Mouse (Mus musculus) testis, postnatal 14 days (tissue): ENCODE measurements around the gene Bora.

Source experiments
- DNase-seq: peaks from one replicate; pipeline ENCODE4 v3.0.0; 2021; ENCODE audit warnings: low spot score

Bora gene

DNA sequence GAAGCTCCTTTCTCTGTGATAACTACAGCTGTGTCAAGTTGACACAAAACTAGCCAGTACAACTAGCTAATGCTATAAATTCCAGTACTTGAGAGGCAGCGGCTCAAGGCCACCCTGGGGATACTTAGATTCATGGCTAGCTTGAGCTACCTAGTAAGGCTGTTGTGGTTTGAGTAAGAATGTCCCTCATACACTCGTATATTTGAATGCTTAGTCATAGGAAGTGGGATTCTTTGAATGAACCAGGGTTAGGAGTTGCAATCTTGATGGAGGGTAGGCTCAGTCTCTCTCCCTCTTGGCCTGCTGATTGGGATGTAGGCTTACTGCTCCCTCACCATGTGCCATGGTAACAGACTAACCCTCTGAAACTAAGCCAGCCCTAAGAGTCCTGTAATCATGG is 17.1 kb downstream of the Bora start:
- no peak for DNase-seq

DNA sequence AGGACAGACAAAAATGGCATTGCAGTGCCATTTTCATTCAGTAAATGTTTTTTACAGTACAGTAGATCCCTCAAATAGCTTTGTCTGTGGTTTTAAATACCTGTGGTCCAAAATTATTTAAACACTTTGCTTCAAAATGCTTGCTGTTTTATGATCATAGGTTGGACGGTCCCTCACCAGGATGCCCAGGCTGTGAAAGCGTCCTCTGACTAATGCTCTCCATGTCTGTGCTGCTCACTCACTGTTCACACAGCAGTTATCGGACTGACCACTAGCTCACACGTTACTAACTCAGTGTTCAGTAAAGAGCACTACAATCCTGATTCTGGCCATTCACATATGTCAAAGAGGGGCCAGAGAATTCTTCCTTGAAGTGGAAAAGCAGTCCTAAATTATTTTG is 25.1 kb downstream of the Bora start:
- DNase-seq: no peak

DNA sequence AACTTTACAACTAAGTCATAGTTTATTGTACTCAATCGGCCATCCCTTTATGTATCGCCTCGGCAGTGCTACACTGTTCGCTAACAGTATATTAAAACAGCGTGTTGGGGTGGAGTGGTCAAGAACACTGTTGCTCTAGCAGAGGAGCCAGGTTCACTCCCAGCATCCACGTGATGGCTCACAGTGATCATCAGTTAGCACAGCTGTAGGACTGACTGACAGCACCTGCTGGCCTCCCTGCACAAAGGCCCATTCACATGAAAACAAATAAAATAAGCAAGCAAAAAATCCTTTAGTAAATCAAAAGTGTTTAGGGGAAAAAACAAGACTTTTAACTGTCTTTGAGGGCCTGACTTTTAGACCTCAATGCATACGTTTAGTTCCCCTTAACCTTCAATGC is 42.9 kb downstream of the Bora start:
- DNase-seq: no peak

DNA sequence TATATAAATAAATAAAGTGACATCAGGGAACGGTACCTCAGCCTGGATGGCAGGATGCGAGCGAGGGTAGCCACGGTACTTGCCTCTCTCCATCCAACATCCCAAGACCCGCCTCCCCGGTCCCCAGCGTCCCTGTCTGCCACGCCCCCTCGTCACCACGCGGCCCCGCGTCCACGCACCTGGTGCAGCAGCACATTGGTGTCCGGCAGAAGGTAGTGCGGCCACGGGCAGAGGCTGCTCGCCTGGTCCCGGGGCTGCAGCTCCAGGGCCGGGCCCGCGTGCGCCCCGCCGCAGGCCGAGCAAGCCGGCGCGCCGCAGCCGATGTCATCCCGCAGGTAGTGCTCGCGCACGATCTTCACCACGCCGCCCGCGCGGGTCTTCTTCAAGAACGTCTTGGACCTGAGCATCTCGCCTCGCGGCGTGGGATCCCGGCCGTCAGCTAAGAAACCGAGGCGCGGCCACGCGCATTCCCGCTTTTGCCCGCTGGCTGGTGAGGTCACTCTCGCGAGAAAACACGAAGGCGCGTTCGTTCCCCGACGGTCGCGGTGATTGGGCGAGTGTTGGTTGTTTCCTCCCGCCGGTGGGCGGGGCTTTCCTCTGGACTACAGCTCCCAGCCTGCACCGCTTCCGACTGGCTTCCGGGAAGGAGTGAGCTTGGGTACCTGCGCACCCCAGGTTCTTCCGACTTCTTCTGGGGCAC is 53.4 kb downstream of the Bora start, which contains the start of the genes Pibf1 and Dis3:
Gene Pibf1, plus strand, starts transcription at position 158 of the 700 bp plus-strand sequence.
Gene Dis3, minus strand, starts transcription at position 504 of the 700 bp plus-strand sequence.
- DNase-seq: peak; percentile 99

DNA sequence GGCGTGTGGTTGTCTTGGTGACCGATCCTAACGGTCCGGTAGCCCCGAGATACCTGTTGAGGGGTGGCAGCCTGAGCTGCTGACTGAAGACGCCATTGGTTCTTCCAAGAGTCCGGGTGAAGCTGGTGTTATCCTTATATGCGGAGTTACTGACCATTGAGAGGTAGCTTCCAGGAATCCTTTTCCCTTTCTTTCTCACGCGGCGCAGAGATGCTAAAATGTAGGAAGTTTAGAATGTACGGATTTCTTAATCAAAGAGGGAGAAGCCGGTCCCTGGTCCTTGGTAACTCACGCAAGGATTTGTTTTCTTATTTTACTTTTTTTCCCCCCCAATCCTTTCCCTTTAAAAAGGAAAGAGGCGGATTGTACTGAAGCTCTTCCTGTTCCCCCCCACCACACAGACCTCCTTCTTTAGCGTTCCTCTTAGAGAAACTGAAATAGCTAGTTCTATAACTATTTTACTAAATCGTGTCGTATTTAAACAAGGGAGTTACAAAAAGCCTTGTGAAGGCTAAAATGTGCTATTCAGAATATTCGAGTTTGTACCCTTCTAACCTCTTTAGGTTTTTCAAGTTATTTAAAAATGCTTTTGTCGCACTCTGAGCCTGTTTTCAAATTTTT is 54.1 kb downstream of the Bora start:
- DNase-seq: peak; percentile 38

DNA sequence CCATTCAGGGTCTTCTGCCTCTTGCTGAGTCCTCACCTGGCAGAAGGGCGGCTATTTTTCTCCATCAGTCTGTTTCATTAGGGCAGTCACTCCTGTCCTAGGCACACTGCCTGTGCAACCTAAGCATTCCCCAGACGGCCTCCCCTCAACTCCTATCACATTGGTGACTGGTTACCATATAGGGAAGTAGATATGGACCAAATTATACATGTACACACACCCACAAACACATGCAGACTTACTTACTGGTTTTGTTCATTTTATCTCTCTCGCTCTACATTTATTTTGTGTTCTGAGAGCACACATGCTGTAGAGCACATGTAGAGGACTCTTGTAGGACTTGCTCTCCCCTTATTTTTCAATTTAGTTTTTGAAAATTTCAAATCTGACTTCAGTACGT is 57.0 kb downstream of the Bora start:
- DNase-seq: no peak

DNA sequence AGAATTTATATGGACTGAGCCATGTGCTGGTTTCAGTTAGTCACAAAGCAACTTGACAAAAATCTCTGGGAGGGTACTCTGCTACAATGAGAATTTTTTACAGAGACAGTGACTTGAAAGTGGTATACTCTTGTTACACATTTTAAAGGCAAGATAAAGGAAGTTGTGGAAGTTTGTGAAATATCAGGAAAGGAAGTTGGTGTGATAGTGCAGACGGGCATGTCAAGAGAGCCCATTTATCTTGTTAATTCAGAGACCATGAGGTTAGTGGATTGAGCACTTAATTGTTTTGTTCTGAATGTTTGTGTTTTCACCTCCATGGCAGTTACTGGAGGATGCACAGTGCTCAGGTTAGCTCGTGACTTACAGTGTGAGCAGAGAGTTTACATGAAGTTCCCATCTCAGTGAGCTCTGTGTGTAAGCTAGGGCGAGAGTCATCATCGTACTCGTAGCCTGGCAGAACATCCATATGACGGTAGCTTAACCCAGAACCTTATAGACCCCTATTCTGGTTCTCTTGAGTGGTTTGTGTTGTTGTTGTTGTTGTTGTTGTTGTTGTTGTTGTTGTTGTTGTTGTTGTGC is 58.6 kb downstream of the Bora start:
- DNase-seq: no peak

DNA sequence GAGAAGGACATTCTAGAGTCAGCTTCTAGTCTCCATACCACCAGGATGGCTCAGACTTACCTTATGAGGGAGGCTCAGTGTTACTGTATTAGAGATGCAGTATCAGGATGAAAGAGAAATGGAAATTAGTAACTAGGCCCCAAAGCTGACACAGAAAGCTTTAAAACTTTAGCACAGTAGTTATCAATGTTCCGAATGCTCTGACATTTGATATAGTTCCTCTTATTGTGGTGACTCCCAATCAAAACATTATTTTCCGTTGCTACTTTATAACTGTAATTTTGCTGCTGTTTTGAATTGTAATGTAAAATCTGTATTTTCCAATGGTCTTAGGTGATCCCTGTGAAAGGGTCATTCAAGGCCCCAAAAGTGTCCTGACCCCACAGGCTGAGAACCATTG is 60.6 kb downstream of the Bora start:
- no peak for DNase-seq

DNA sequence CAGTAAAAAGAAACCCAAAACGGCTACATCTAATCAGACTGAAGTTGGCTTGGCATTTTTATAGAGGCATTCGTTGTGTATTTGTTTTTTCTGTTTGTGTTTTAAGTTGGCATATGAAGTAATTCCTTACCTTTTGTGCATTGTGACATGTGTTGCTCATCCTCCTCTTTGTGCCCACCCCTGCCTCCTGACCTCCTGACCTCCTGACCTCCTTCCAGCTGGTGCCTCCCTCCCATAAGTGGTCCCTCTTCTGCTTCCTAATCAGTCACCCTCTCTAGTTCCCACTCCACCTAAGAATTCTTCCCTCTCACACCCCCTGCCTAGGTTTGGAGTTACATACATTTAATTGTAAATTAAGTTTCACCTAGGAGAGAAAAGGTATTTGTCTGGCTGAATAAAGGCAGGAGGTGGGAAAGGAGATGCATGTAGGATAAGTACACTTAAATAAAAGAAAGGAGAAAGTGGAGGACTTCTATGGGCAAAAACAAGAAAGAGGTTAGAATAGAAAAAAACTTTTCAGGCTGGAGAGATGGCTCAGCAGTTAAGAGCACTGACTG is 61.7 kb downstream of the Bora start:
- DNase-seq: no peak

DNA sequence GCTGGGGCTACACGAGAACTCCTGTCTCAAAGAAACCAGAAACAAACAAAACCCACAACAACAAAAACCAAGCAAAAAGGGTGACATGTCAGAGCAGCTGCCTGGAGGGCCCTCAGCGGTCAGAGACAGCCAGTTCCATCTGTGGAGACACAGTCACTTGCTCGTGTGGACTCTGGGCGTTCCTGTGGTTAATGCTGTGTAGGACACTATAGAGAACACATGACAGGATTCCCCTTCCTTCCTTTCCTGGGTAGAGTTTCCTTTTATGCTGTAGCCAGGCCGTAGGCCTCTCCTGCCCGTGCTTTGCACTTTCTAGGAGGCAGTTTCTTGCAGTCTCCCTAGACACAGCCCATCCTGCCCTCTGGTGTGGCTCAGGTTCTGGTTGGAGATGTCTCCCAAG is 62.7 kb downstream of the Bora start:
- no peak for DNase-seq

DNA sequence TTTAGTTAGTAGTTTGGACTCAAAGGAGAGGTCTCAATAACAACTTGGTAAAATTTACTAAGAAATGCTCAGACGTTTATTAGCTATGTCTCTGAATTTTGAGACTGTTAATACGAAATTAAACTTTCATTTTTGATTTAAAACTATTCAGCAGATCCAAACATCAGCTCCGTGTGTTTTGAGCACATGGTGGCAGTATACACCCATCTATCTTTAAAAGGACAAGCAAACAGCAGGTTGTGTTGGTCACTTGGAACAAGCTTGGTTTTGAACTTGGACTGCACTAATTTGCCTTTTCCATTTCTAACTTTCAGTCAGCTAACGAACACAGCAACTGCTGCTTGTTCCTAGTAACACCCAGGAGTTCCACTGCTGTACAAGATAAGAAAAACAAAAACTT is 71.6 kb downstream of the Bora start:
- no peak for DNase-seq

DNA sequence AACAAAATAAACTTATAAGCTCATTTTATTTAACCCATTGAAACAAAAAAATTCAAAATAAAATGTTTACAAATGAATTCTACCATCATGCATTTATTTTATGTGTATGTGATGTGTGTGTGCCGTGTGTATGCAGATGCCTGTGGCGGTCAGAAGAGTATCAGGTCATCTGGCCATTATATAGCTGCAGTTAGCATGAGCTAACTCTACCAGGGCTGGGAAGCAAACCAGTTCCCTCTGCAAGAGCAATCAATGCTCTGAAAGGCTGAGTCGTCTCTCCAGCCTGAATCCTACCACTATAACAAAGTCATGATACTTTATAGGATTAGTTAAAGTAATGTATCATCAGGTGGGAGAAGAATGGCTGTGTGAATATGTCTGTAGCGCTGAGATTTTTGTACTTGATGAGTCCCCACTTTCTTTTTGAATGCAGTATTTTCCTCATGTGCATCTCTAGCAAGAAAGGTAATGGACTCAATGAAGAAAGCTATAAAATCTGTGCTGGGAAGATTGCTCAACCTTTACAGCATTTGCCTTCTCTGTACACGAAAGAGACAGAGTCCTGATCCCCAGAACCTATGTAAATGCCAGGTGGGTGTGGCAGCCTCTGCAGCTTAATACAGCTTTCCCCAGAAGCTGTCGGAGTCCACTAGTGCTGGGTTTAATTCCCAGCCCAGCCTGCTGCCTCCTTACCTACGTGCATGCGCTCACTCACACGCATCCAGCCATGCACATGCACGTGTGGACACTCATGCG is 75.7 kb downstream of the Bora start:
- no peak for DNase-seq

DNA sequence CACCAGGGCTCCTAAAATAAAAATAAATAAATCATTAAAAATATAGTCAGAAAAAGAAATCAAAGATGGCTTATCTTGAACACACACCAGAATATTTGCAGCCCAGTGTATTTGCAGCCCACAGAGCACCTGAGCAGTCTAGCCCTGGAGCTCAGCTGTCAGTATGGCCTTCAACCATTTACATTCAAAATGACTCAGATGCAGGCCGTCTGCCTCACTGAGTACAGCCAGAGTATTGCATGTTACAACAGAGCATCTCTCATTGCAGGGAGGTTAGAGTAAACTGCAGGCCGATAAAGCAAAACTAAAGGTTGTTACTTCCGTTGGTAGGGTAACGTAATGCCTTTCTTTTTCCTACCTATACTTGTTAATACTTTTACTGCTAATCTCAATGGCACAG is 78.1 kb downstream of the Bora start:
- no peak for DNase-seq
